Mouse (Mus musculus) retina, postnatal 7 days (tissue): ENCODE measurements around the gene Ifi211.
"Not testable (repeated sequence)": the region's sequence is repeated elsewhere in the genome, so short reads cannot be mapped to it uniquely, and the experiment has no call there.

ENCODE experiments used
- DNase-seq: peaks from one replicate; pipeline ENCODE4 v3.0.0-alpha.2; 2012; ENCODE audit warnings: low read depth, low spot score

The Ifi211 gene

GRCm38 (mm10) chr1:173879225-173879987 lies 33.4 kb downstream of the Ifi211 start:
- DNase-seq = not testable (repeated sequence)

DNA sequence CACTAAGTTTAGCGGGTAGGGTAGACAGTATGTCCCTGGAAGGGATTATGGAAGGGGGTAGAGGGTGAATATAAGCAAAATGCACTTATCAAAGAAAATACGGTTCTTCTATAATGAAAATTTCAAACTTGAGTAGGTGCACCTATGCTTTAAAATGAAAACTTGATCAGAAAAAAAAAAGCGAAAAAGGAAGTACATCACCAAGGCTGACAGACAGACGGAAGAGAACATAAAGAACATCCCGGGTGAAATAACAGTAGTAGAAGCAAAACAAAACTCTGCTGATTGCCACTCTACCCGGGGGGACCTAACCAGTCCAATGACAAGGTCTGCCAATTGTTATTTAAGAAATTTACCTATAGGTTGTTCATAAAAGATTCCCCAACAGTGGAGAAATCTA lies 34.6 kb downstream of the Ifi211 start:
- DNase-seq = not testable (repeated sequence)

- DNase-seq = not testable (repeated sequence)
Observed at GRCm38 (mm10) chr1:173877125-173877524, 35.7 kb downstream of the Ifi211 start.

DNA sequence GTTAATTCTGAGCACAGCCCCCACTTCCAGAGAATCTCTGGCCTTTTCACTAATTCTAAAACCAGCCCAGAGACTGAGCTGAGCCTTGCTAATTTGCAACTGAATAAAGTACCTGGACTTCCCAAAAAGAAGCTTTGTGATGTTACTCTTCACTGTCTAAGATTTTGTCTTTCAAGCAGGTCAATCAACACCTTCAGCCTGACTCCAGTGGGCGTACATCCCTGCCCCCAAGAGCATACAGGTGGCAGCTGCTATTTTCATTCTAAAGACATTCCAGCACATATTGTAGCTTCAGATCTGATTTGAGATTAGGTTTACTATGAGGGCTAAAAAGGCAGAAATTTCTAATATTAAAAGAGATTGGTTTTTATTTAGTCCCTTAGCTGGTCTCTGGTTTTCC lies 44.3 kb downstream of the Ifi211 start:
- not testable (repeated sequence) for DNase-seq

GRCm38 (mm10) chr1:173866504-173866903 lies 46.3 kb downstream of the Ifi211 start:
- DNase-seq = no peak

- not testable (repeated sequence) for DNase-seq
Observed at GRCm38 (mm10) chr1:173853711-173854110, 59.1 kb downstream of the Ifi211 start.

- DNase-seq = not testable (repeated sequence)
Observed at GRCm38 (mm10) chr1:173852853-173853252, 60.0 kb downstream of the Ifi211 start.
